Mouse (Mus musculus) cerebellum, adult 11-12 months (tissue): ENCODE measurements around the gene Ssbp1.

Experiments
- DNase-seq: peaks from one replicate; pipeline ENCODE4 v3.0.0; 2022

Ssbp1 gene

DNA sequence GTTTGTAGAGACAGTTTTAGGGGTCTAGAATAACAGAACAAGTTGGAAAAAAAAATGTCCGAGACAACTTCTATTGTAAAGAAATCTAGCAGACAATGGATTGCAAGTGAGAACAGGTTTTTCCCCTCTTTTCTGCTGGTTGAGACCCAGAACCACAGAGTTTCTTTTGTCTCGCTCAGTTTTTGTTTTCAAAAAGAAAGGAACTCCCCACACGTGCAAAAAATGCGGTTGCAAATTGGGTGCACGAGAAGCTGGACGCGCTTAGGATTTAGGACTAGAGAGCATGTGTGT, 513 bp downstream of the Ssbp1 start:
- DNase-seq, result no peak

DNA sequence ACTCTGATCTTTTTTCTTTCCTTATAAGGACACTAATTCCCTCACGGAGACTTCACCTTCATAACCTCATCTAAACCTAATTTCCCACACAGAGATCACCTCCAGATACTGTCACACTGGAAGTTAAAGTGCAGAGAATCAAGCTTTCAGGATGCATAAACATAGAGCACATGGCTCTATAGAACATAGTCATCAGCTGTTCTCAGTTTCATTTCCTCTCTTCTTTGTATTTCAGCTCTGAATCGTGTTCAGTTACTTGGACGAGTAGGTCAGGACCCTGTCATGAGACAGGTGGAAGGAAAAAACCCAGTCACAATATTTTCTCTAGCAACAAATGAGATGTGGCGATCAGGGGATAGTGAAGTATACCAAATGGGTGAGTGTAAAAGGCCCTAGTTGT, 5.0 kb downstream of the Ssbp1 start:
- no peak for DNase-seq

DNA sequence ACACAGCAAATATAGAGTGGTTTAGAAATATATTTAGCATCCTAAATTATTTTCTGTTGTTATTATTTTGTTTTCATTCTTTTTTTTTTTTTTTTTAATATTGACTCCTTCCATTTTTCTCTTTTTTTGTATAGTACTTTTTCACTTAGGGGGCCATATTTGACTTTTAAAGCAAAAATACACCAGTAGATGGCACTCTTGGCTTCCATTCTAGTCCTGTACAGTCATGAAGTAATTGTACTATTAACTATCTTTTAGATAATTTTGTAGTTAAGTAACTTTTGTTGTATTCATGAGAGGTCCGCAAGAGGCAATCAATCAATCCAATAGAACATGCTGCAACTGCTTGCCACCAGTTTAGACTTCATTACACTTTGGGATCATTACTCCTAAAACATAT, 8.6 kb downstream of the Ssbp1 start:
- DNase-seq, result no peak

- no peak for DNase-seq
Measured at GRCm38 (mm10) chr6:40482318-40482717, 11.2 kb downstream of the Ssbp1 start.

- DNase-seq, result no peak
Measured at GRCm38 (mm10) chr6:40490933-40491332, 19.8 kb downstream of the Ssbp1 start, which contains the start of gene Tas2r137. Gene Tas2r137, plus strand, starts transcription at chr6:40491233.

DNA sequence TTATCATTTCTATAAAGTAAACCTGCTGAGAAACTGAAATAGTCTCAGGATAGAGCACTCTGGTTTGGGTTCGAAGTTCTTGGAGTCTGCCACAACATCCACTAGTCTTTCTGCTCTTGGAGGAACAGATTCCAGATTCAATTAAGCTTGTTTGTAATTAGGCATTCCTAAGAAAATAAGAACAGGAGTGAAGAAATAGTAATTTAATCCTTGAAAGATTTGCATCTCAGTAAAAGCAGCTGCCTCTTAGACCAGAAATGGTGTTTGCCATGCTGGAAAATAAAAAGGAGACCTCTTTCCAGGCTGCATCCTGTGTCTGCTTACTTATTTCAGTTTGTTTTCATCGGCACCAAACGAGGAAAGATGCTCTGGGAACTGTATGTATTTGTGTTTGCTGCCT, 22.1 kb downstream of the Ssbp1 start, which contains the start of gene Tas2r108:
Tas2r108 (plus strand) TSS at position 301 of the 400 bp plus-strand sequence.
- DNase-seq, result no peak

GRCm38 (mm10) chr6:40519408-40519807, 48.3 kb downstream of the Ssbp1 start, which contains the start of gene Prss37:
Gene Prss37, minus strand, starts transcription at chr6:40519508.
- no peak for DNase-seq
